Mouse (Mus musculus) megakaryocyte, embryonic 14.5 days (primary cell): ENCODE results near the gene Fry. TPM values are rescaled to one million over a fixed set of nuclear protein-coding genes. Genes with fewer than 3 reads are reported as not detected.

ENCODE experiments used
- H3K27me3 ChIP-seq: replicated peaks from 2 replicates; pipeline ENCODE3; 2012; ENCODE audit warnings: inconsistent platforms
- H3K36me3 ChIP-seq: replicated peaks from 2 replicates; pipeline ENCODE3; 2012; ENCODE audit warnings: low read length, inconsistent platforms, mixed read lengths
- H3K4me1 ChIP-seq: 2 replicates; pipeline ENCODE4 v1.6.1; 2012; ENCODE audit warnings: inconsistent platforms
- H3K4me3 ChIP-seq: replicated peaks from 2 replicates; pipeline ENCODE3; 2012; ENCODE audit warnings: moderate library complexity, mild to moderate bottlenecking, inconsistent platforms
- H3K9me3 ChIP-seq: 2 replicates; pipeline ENCODE4 v1.6.1; 2012; ENCODE audit warnings: inconsistent platforms
- FLI1 ChIP-seq: IDR thresholded peaks from 2 replicates; pipeline ENCODE4 v1.6.1; 2012; ENCODE audit warnings: low read length, inconsistent platforms, mixed read lengths
- GATA1 ChIP-seq: IDR thresholded peaks from 3 replicates; pipeline ENCODE4 v1.6.1; 2012; ENCODE audit warnings: mixed read lengths, low read length, inconsistent platforms, borderline replicate concordance
- polyA plus RNA-seq: library from polyadenylated mRNA; stranded (reverse); fragments of >175 nt; gene quantifications from 2 replicates; pipeline ENCODE4 v1.2.3, GENCODE M21; 2012; ENCODE audit warnings: low replicate concordance; ENCODE audit not compliant: insufficient read depth

The Fry gene
- polyA plus RNA-seq, result 1.5 and 3.2 TPM in 2 replicates

DNA sequence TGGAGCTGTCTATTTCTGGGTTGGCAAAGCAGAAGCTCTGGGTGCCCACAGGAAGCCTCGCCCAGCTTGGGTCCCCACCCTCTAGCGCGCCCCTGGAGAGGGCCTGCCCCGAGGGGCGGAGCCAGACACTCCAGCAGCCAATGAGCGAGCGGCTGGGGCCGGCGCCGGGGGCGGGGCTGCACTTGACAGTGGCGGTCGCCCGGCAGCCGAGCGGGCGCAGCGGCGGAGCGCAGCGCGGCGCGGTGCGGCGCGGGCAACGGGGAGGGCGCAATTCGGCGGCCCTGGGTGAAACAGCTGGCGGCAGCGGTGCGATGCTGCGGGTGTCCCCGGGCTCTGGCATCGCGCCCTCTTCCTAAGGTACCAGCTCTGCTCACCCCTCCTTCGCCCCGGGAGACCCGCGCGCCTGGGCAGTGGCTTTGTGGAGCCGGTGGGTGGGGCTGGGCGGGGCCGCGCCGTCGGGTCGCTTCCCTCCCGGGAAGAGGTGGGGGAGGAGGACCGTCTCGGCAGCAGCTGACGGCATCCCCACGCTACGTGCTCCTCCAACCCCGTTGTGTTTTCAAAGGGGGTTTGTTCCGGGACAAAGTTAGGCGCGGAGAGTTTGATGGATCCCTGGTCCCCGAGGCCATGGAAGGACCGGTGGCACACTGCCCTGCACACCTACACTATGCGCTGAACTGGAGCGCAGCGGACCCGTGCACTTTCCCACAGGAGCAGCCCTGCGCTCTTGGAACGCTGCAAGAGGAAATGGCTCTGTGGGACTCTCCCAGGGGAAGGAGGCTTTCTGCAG is at the start of gene Fry:
Fry (plus strand) TSS at position 191 of the 787 bp plus-strand sequence.
- Histone ChIP-seq H3K36me3 (peaks cover 21% of the 10 kb centered on the region), H3K4me1 (peaks cover 62% of the 10 kb centered on the region), H3K9me3 (peaks cover 8% of the 10 kb centered on the region), H3K4me3 (peak within 1 kb of the TSS; percentile 96), H3K27me3 (no peaks in the 10 kb centered on the region)
- no peak for TF ChIP-seq FLI1

DNA sequence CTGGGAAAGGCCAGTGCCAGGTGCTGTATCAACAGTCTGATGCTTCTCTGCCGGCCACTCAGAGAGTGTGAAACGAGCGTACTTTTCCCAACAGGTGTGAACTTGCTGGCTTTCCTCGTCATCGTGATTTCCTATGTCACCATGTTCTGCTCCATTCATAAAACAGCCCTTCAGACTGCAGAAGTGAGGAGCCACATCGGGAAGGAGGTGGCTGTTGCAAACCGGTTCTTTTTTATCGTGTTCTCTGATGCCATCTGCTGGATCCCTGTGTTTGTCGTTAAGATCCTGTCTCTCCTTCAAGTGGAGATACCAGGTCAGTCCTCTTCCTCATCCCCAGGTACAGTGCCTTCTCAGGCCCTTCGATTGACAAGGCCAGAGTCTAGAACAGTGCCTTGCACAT is 48.4 kb upstream of the Fry start:
- Histone ChIP-seq H3K4me1 (no peaks in the 10 kb centered on the region), H3K27me3 (no peaks in the 10 kb centered on the region), H3K36me3 (no peaks in the 10 kb centered on the region), H3K9me3 (no peaks in the 10 kb centered on the region; the same call in 1 of the 2 replicates), H3K4me3 (no peak overlapping the region)
- no peak for TF ChIP-seq GATA1
- no peak for TF ChIP-seq FLI1

DNA sequence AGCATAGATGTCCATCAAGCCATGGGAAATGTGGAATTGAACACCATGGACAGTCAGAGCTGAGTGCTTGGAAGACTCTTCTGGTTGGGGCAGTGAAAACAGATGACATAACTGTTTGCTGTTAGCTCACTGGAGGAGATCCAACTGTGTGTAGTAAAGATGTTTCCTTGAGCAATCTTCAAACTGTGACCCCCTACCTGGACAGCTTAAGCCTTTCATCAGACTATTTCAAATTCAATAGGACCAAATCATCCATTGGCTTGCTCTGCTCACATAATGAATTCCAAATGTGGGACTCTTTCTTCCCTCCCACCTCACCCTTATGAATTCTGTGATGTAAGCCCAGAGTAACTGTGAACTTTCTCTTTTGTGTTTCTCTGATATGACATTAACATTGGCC is 46.7 kb upstream of the Fry start:
- Histone ChIP-seq H3K36me3 (no peaks in the 10 kb centered on the region), H3K27me3 (no peaks in the 10 kb centered on the region), H3K4me3 (no peak overlapping the region), H3K4me1 (no peaks in the 10 kb centered on the region), H3K9me3 (no peaks in the 10 kb centered on the region)
- no peak for TF ChIP-seq FLI1
- no peak for TF ChIP-seq GATA1

DNA sequence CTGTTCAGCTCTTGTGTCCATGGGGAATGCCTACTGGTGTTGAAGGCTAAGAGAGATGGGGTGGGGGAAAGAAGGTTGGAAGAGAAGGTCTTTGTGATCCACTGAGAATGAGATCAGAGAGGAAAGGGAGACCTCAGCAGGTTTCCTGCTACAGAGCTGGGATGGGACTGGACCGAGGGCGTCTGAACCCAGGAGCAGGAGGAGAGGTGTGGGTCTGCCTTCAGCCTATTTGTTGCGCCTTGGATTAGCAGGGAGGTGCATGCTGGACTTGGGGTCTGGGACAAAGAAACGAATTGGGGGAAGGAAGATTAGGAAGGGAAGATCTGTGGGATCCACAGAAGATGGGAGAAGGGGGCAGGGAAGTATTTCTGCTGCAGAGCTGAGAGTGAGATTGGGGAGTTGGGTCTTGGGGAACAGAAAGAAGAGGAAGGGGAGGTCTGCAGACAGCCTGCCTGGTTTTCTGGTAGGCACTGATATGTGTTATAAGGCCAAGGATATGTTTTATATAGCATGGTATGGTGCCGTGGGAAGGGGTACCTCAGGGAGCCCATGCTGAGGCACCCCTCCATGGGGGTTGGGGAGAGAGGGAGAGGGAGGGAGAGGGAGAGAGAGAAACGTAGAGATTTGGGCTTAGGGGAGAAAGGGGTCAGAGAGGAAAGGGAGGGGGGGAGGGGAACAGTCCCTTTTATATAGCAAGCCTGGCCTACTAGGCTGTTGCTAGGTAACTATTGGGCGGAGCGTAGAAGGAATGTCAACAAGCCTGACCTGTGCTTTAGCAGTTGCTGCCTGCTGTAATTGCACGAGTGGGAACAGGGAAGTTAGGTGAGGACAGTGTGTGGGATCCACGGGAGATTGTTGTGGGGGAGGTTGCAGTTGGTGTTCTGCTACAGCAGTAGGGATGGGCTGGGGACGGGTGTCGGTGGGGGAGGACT is 38.3 kb upstream of the Fry start:
- H3K4me3 ChIP-seq, result peak overlapping the region; percentile 60
- TF ChIP-seq GATA1 (no peak), FLI1 (no peak)
- 0 out of 2 replicates have a peak, but pooled peaks cover 3% of the 10 kb centered on the region for H3K4me1 ChIP-seq
- H3K27me3 ChIP-seq, result no peaks in the 10 kb centered on the region
- H3K36me3 ChIP-seq, result no peaks in the 10 kb centered on the region
- H3K9me3 ChIP-seq, result peaks cover 4% of the 10 kb centered on the region; the same call in 1 of the 2 replicates

DNA sequence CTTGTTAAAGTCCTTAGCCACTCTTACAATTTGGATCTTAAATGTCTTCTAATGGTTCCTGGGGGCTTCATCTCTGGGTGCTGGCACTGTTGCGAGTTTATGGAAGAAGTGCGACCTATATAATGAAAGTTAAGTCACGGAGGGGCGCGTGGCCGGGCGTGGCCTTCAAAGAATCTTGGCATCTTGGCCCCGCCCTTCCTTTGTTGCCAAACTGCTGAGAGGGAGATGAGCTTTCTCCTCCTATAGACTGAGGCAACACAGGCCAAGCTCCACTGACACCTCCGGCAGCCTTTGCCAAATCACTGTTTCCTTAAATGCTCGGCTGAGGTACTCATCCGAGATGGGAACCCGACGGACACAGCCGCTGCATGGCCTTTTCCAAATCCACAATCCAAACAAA is 35.7 kb upstream of the Fry start:
- TF ChIP-seq GATA1 (no peak), FLI1 (no peak)
- Histone ChIP-seq H3K4me3 (no peak overlapping the region), H3K4me1 (0 out of 2 replicates have a peak, but pooled peaks cover 3% of the 10 kb centered on the region), H3K9me3 (peaks cover 9% of the 10 kb centered on the region), H3K27me3 (no peaks in the 10 kb centered on the region), H3K36me3 (no peaks in the 10 kb centered on the region)

DNA sequence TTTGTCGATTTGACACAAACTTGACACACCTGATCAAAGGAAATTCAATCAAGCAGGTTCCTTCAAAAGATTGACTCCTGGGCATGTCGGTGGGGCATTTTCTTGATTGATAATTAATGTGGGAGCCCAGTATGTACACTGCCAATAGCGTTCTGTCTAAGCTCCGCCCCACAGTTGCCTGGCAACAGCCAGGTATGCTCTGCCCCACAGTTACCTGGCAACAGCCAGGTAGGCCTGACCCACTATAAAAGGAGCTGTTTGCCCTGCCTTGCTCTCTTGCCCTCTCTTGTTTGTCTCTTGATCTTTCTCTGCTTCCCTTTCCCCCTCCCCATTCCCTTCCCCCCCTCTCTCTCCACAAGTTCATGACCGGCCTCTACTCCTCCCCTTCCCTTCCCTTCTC is 35.3 kb upstream of the Fry start:
- Histone ChIP-seq H3K27me3 (no peaks in the 10 kb centered on the region), H3K4me3 (no peak overlapping the region), H3K4me1 (0 out of 2 replicates have a peak, but pooled peaks cover 3% of the 10 kb centered on the region), H3K9me3 (peaks cover 9% of the 10 kb centered on the region), H3K36me3 (no peaks in the 10 kb centered on the region)
- TF ChIP-seq GATA1 (no peak), FLI1 (no peak)

DNA sequence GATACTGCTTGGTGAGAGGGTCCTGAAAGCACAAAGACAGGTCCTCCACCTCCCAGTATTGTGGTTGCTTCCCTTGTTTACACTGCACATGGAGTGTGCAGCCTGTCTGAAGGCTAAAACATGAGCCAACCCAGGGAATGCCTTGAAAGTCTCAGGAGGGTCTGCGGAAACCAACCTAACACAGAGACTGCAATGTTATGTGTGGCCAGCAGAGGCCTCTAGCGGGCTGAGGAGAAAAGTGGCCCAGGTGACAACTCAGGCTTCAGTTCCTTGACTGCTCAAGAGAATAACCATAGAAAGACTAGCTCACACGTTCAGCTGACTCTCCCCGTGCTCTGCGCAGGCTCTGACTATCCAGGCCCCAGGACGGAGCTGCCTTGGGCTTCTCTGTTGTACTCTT is 20.8 kb upstream of the Fry start:
- no peaks in the 10 kb centered on the region for H3K36me3 ChIP-seq
- peak overlapping the region; percentile 72 for H3K4me3 ChIP-seq
- no peaks in the 10 kb centered on the region for H3K9me3 ChIP-seq
- H3K4me1 ChIP-seq, result peaks cover 6% of the 10 kb centered on the region
- TF ChIP-seq GATA1, result no peak
- peaks cover 4% of the 10 kb centered on the region for H3K27me3 ChIP-seq

DNA sequence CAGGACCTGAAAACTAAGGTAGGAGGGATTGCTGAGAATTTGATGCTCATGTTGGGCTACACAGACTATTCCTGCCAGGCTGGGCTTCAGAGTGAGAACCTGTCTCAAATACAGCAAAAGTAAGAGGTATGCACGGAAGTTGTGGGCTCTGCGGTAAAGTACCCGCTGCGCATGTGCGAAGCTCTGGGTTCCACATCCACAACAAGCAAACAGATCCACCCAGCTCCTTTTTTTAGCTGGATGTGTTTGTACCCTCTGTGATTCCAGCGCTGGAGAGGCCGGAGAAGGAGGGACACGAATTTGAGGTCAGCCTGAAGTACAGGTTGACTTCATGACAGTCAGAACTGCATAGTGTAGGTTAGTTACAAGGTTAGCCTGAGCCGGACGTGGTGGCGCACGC is 19.7 kb upstream of the Fry start:
- H3K4me1 ChIP-seq, result peaks cover 6% of the 10 kb centered on the region
- no peak for TF ChIP-seq FLI1
- TF ChIP-seq GATA1, result no peak
- H3K9me3 ChIP-seq, result no peaks in the 10 kb centered on the region
- H3K4me3 ChIP-seq, result no peak overlapping the region
- H3K27me3 ChIP-seq, result peaks cover 4% of the 10 kb centered on the region
- H3K36me3 ChIP-seq, result no peaks in the 10 kb centered on the region

DNA sequence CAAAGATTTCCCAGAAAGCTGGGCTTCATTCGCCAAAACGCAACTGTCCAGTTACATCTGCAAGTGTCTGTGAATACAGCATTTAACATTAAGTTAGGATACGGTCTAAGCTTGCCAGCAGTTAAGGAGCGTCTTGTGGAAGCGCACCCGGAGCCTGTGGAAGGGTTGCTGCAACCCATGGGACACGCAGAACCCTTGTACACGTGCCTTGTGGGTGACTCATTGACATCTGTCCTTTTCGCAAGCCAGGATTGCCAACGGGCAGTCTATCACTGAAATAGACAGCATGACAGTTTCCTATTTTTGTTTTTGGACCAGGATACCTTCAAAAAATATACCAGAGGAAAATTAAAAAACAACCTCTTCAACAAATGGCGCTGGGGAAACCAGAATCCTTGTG is 16.7 kb upstream of the Fry start:
- H3K27me3 ChIP-seq, result peaks cover 4% of the 10 kb centered on the region
- no peak overlapping the region for H3K4me3 ChIP-seq
- TF ChIP-seq FLI1 (no peak), GATA1 (no peak)
- no peaks in the 10 kb centered on the region for H3K9me3 ChIP-seq
- peaks cover 6% of the 10 kb centered on the region for H3K4me1 ChIP-seq
- no peaks in the 10 kb centered on the region for H3K36me3 ChIP-seq

DNA sequence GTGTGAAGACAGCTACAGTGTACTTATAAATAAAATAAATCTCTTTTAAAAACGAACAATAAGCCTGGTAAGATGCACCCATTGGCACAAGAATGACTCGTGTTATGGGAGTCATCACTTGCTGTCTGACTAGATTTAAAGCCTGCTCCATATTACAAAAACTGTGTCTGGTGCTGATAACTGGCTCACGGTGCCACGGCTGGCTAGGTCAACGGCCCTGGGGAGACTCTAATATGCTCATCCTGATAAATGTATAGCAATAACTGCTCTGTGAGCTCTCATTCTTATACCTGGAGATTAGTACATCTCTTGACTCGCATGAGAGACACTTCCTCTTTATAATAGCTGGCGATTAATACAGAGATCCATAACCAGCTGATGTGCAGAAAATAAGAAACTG is 12.1 kb upstream of the Fry start:
- Histone ChIP-seq H3K36me3 (no peaks in the 10 kb centered on the region), H3K4me3 (no peak overlapping the region), H3K27me3 (peaks cover 2% of the 10 kb centered on the region), H3K9me3 (peaks cover 11% of the 10 kb centered on the region), H3K4me1 (no peaks in the 10 kb centered on the region)
- no peak for TF ChIP-seq FLI1
- TF ChIP-seq GATA1, result no peak
